Mouse (Mus musculus) forebrain, embryonic 13.5 days (tissue): ENCODE measurements around the gene Rnf213. TPM values are rescaled to one million over a fixed set of nuclear protein-coding genes. Genes with fewer than 3 reads are reported as not detected.

Source experiments
- ATAC-seq: fragments of 200-750 bp; cut with Nextera tagmentation; 2 replicates; pipeline ENCODE4 v1.8.0; 2017
- H3K27ac ChIP-seq: fragments of 300-500 bp; sonication (generic); 2 replicates; pipeline ENCODE4 v1.5.1; 2015; ENCODE audit warnings: inconsistent platforms, mild to moderate bottlenecking, moderate library complexity
- H3K27me3 ChIP-seq: fragments of 300-500 bp; sonication (generic); 2 replicates; pipeline ENCODE4 v1.6.1; 2015; ENCODE audit warnings: mild to moderate bottlenecking, inconsistent platforms
- H3K36me3 ChIP-seq: fragments of 300-500 bp; sonication (generic); 2 replicates; pipeline ENCODE4 v1.6.1; 2015; ENCODE audit warnings: mild to moderate bottlenecking, inconsistent platforms; ENCODE audit not compliant: poor library complexity, severe bottlenecking
- H3K4me1 ChIP-seq: fragments of 300-500 bp; sonication (generic); 2 replicates; pipeline ENCODE4 v1.6.1; 2015; ENCODE audit warnings: inconsistent platforms
- H3K4me2 ChIP-seq: fragments of 300-500 bp; sonication (generic); 2 replicates; pipeline ENCODE4 v1.6.1; 2015; ENCODE audit warnings: inconsistent platforms, mild to moderate bottlenecking, moderate library complexity
- H3K4me3 ChIP-seq: fragments of 300-500 bp; sonication (generic); 2 replicates; pipeline ENCODE4 v1.5.1; 2015; ENCODE audit warnings: mild to moderate bottlenecking, inconsistent platforms
- H3K9ac ChIP-seq: fragments of 300-500 bp; sonication (generic); 2 replicates; pipeline ENCODE4 v1.6.1; 2015; ENCODE audit warnings: mild to moderate bottlenecking, inconsistent platforms
- H3K9me3 ChIP-seq: fragments of 300-500 bp; sonication (generic); replicated peaks from 2 replicates; pipeline ENCODE4 v1.6.1; 2016; ENCODE audit warnings: inconsistent platforms
- WGBS: fragments of 180-500 bp; shearing (Covaris S2); methylation state at CpG from one replicate; pipeline ENCODE4 v1.1.7; 2015; 5-methylcytosine and 5-hydroxymethylcytosine counted together
- microRNA counts: library from miRNA; unstranded; fragments of <30 nt; microRNA quantifications from one replicate; lab custom pipeline; 2016
- microRNA-seq: library from miRNA; unstranded; fragments of <30 nt; microRNA quantifications from one replicate; pipeline ENCODE4, GENCODE M21; 2016
- polyA plus RNA-seq: library from polyadenylated mRNA; unstranded; fragments of >200 nt; fragmentation: Nextera tagmentation; extraction: Ambion mirVana; gene quantifications from 2 replicates; pipeline ENCODE4 v1.2.1, GENCODE M21; 2015

Gene Rnf213
- polyA plus RNA-seq, 1 experiment from 2014 or later = 0.83 TPM

DNA sequence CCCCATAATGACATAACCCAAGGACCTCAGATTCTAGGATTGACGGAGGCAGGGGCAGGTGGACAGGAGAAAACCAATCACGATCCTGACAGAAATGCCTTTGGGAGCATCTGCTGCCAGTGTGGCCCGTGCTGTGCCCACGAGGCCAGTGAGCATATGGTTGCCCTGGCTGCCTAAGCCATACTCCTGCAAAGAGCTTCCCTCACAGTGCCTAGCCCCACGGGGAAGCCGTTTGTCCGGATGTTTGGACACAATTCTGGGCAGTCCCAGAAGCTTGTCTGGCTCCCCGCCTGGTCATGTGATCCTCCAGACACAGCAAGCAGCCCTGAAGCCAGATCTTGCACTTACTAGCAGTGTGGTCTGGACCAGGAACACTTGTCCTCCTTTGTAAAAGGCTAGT is 129.9 kb downstream of the Rnf213 start:
- no peak for ATAC-seq
- no peak overlapping the region for H3K9ac ChIP-seq
- WGBS = 80% methylated on average over 8 of the region's 8 CpGs
- H3K4me3 ChIP-seq = no peak overlapping the region
- H3K36me3 ChIP-seq = no peaks in the 10 kb centered on the region
- peaks cover 5% of the 10 kb centered on the region; the same call in 1 of the 2 replicates for H3K4me1 ChIP-seq
- no peak overlapping the region for H3K4me2 ChIP-seq
- H3K27ac ChIP-seq = peak overlapping the region; percentile 19; the same call in 1 of the 2 replicates
- no peaks in the 10 kb centered on the region for H3K9me3 ChIP-seq
- H3K27me3 ChIP-seq = no peaks in the 10 kb centered on the region

DNA sequence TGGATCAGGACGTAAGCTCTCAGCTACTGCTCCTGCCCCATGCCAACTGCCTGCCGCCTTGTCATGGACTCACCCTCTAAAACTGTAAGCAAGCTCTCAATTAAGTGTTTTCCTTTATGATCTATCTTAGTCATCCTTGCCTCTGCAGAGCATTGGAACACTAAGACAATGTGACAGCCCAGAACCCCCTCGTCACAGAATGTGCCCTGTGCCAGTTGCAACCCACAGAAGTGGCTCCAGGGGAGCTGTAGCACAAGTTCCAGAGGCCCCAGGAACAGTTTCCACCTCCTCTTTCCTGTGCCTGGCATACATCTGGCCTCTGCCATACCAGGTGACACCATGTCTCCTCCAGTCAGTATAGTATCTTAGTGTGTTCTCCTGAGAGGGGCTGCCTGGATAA is 130.5 kb downstream of the Rnf213 start:
- Histone ChIP-seq H3K9ac (no peak overlapping the region), H3K4me3 (no peak overlapping the region), H3K27ac (no peak overlapping the region), H3K36me3 (no peaks in the 10 kb centered on the region), H3K4me1 (peaks cover 4% of the 10 kb centered on the region; the same call in 1 of the 2 replicates), H3K9me3 (no peaks in the 10 kb centered on the region), H3K27me3 (no peaks in the 10 kb centered on the region), H3K4me2 (no peak overlapping the region)
- 86% methylated on average over 3 of the region's 3 CpGs for WGBS
- no peak for ATAC-seq

DNA sequence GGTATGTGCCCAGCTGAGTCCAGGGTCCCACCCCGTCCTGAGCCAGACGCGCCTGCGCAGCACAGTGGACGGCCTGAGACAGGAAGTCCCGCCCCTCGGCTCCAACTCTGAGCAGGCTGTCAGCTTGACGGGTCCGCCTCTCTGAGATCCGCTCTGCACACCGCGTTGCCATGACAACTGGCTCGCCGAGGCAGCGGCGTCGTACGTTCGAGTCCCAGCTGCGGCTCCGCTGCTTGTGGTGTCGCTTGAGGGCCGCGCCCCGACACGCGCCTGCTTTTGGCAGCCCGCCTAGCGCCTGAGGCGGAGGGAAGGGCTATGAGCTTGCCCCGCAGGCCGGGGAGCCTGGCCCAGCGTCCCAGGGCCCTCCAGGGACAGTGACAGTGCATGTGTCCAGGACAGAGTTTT is 131.6 kb downstream of the Rnf213 start:
- no peaks in the 10 kb centered on the region for H3K27me3 ChIP-seq
- no peaks in the 10 kb centered on the region for H3K36me3 ChIP-seq
- ATAC-seq = peak; percentile 95
- no peak overlapping the region for H3K27ac ChIP-seq
- H3K9ac ChIP-seq = no peak overlapping the region
- peak overlapping the region; percentile 35 for H3K4me3 ChIP-seq
- peak overlapping the region; percentile 55 for H3K4me2 ChIP-seq
- H3K4me1 ChIP-seq = peaks cover 4% of the 10 kb centered on the region; the same call in 1 of the 2 replicates
- 3% methylated on average over 30 of the region's 33 CpGs for WGBS
- H3K9me3 ChIP-seq = no peaks in the 10 kb centered on the region

- Histone ChIP-seq H3K4me2 (no peak overlapping the region), H3K27me3 (no peaks in the 10 kb centered on the region), H3K9me3 (no peaks in the 10 kb centered on the region), H3K36me3 (no peaks in the 10 kb centered on the region), H3K27ac (no peak overlapping the region), H3K4me1 (peaks cover 4% of the 10 kb centered on the region; the same call in 1 of the 2 replicates), H3K4me3 (no peak overlapping the region), H3K9ac (no peak overlapping the region)
- ATAC-seq = no peak
- 85% methylated on average over 14 of the region's 14 CpGs for WGBS
Measured at GRCm38 (mm10) chr11:119526068-119526966, 133.4 kb downstream of the Rnf213 start.

- no peak for ATAC-seq
- Histone ChIP-seq H3K9me3 (no peaks in the 10 kb centered on the region), H3K9ac (no peak overlapping the region), H3K27ac (peak overlapping the region; percentile 63), H3K4me3 (no peak overlapping the region), H3K4me1 (peaks cover 17% of the 10 kb centered on the region; the same call in 1 of the 2 replicates), H3K27me3 (no peaks in the 10 kb centered on the region), H3K4me2 (no peak overlapping the region), H3K36me3 (no peaks in the 10 kb centered on the region)
- 68% methylated on average over 11 of the region's 11 CpGs for WGBS
Measured at GRCm38 (mm10) chr11:119528930-119529329, 136.0 kb downstream of the Rnf213 start.

DNA sequence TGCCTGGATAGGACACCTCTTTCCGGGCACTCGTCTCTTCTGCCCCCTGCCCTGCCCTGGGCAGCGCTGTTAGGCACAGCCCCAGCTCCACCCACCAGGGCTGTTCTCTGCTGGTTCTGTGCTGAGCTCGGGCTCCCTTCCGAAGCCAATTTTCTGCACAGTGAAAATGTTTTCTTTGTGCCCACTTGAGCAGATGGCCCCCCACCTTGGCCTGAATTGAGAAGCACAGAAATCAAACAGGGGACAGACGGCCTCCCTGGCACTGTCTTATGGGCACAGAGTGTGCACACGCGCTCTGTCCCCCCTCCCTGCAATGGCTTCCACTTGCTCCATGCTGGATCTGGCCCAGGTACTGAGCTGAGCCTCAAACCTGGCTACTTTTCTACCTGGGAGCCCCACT is 139.6 kb downstream of the Rnf213 start:
- Histone ChIP-seq H3K27me3 (no peaks in the 10 kb centered on the region), H3K27ac (no peak overlapping the region), H3K9me3 (no peaks in the 10 kb centered on the region), H3K36me3 (no peaks in the 10 kb centered on the region), H3K4me1 (peaks cover 13% of the 10 kb centered on the region; the same call in 1 of the 2 replicates), H3K4me3 (no peak overlapping the region), H3K4me2 (no peak overlapping the region), H3K9ac (no peak overlapping the region)
- peak; percentile 62; the same call in 1 of the 2 replicates for ATAC-seq
- WGBS = 50% methylated on average over 8 of the region's 8 CpGs

- Histone ChIP-seq H3K27ac (no peak overlapping the region), H3K36me3 (no peaks in the 10 kb centered on the region), H3K4me2 (no peak overlapping the region), H3K9ac (no peak overlapping the region), H3K4me3 (no peak overlapping the region), H3K9me3 (no peaks in the 10 kb centered on the region), H3K27me3 (no peaks in the 10 kb centered on the region), H3K4me1 (peaks cover 13% of the 10 kb centered on the region; the same call in 1 of the 2 replicates)
- no peak for ATAC-seq
- 77% methylated on average over 7 of the region's 7 CpGs for whole genome bisulfite sequencing
Measured at GRCm38 (mm10) chr11:119533745-119534144, 140.8 kb downstream of the Rnf213 start.

MicroRNAs encoded within 50 kb of the gene (microRNA counts, 519-probe panel; counts per million panel counts)
- 177 counts per million, percentile 53 among the panel's probes with 10 or more counts for microRNA mmu-miR-1932 (lab: Ali Mortazavi, UCI)

Small RNAs within 50 kb of the gene (microRNA-seq; reads per million reads assigned to microRNA genes)
- gene Mir1932 = not detected

Other genes with a start within 250 kb of the Rnf213 start
- gene Tbc1d16, start 164.6 kb upstream of the Rnf213 start, polyA plus RNA-seq = 45.3 and 46.0 TPM in 2 replicates
- 14.3 and 17.2 TPM in 2 replicates for gene Ccdc40, start 164.5 kb upstream of the Rnf213 start, polyA plus RNA-seq
- gene Gaa, start 125.2 kb upstream of the Rnf213 start, polyA plus RNA-seq = 26.8 and 33.6 TPM in 2 replicates
- gene Eif4a3, start 93.0 kb upstream of the Rnf213 start, polyA plus RNA-seq = 366 and 398 TPM in 2 replicates
- gene Card14, start 85.3 kb upstream of the Rnf213 start, polyA plus RNA-seq = not detected in 2 replicates
- gene Sgsh, start 37.6 kb upstream of the Rnf213 start, polyA plus RNA-seq = 4.6 and 4.7 TPM in 2 replicates
- gene Slc26a11, start 37.5 kb upstream of the Rnf213 start, polyA plus RNA-seq = 4.6 and 4.9 TPM in 2 replicates
- 18.7 TPM in 2 replicates for gene Endov, start 98.2 kb downstream of the Rnf213 start, polyA plus RNA-seq
- 4.1 and 4.7 TPM in 2 replicates for gene Nptx1, start 154.7 kb downstream of the Rnf213 start, polyA plus RNA-seq
- gene Rptor, start 209.8 kb downstream of the Rnf213 start, polyA plus RNA-seq = 9.2 and 10.2 TPM in 2 replicates